Mouse (Mus musculus): ENCODE results near the gene Brdt. TPM values are rescaled to one million over a fixed set of nuclear protein-coding genes. Genes with fewer than 3 reads are reported as not detected.

Gene Brdt
- polyA plus RNA-seq, 1 experiment from 2014 or later: 2.1 TPM

DNA sequence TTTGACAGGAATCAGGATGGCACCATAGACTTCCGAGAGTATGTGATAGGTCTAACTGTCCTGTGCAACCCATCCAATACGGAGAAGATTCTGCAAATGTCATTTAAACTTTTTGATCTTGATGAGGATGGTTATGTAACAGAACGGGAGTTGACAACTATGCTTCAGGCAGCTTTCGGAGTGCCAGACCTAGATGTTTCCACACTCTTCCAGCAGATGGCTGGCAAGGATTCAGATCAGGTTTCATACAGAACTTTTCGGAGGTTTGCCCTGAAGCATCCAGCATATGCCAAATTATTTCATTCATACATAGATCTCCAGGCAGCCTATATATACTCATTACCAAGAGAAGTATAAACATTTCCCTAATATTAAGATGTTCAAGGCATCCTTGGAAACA, 103.0 kb downstream of the Brdt start:
- H3K4me3 ChIP-seq: no peak overlapping the region
- no peak overlapping the region for H3K27ac ChIP-seq
- H3K9ac ChIP-seq: no peak overlapping the region
- WGBS: 75% methylated on average over 5 of the region's 5 CpGs
- no peak overlapping the region for H3K4me2 ChIP-seq
- H3K27me3 ChIP-seq: no peaks in the 10 kb centered on the region
- peaks cover 7% of the 10 kb centered on the region; the same call in 1 of the 2 replicates for H3K4me1 ChIP-seq
- no peaks in the 10 kb centered on the region for H3K9me3 ChIP-seq
- ATAC-seq (ENCODE audit: borderline replicate concordance, extremely low read depth, low FRiP score, low TSS enrichment): no peak
- no peaks in the 10 kb centered on the region for H3K36me3 ChIP-seq

DNA sequence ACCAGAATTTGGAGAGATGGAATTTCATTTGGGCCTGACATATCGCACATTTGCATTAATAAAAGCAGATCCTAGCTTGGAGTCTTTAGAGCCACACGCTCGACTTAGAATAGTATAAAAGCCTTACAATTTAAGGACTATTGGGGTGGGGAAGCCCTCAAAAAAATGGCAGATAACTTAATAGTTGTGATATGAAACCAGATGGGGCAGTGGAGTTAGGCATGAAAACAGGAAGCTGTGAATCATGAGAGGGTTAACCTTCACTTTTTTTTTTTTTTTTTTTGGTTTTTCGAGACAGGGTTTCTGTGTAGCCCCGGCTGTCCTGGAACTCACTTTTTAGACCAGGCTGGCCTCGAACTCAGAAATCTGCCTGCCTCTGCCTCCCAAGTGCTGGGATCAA, 105.2 kb downstream of the Brdt start:
- Histone ChIP-seq H3K9me3 (no peaks in the 10 kb centered on the region), H3K27me3 (no peaks in the 10 kb centered on the region), H3K27ac (no peak overlapping the region), H3K4me1 (peaks cover 7% of the 10 kb centered on the region; the same call in 1 of the 2 replicates), H3K9ac (no peak overlapping the region), H3K4me3 (no peak overlapping the region), H3K4me2 (no peak overlapping the region), H3K36me3 (no peaks in the 10 kb centered on the region)
- ATAC-seq (ENCODE audit: borderline replicate concordance, extremely low read depth, low FRiP score, low TSS enrichment): no peak
- 85% methylated on average over 6 of the region's 6 CpGs for WGBS

Other genes with a start within 250 kb of the Brdt start
- gene Tgfbr3, start 41.5 kb upstream of the Brdt start, polyA plus RNA-seq (2015; fragmentation: Nextera tagmentation; extraction: Ambion mirVana): 20.0 and 22.2 TPM in 2 replicates
- 2.5 TPM in 2 replicates for gene Ephx4, start 71.6 kb downstream of the Brdt start, polyA plus RNA-seq (2015; fragmentation: Nextera tagmentation; extraction: Ambion mirVana)
- not detected in 2 replicates for gene Lpcat2b, start 100.4 kb downstream of the Brdt start, polyA plus RNA-seq (2015; fragmentation: Nextera tagmentation; extraction: Ambion mirVana)
- gene Btbd8, start 106.8 kb downstream of the Brdt start, polyA plus RNA-seq (2015; fragmentation: Nextera tagmentation; extraction: Ambion mirVana): 4.8 and 5.6 TPM in 2 replicates
- 0.30 and 0.36 TPM in 2 replicates for gene Gm42669, start 176.5 kb downstream of the Brdt start, polyA plus RNA-seq (2015; fragmentation: Nextera tagmentation; extraction: Ambion mirVana)
- gene 1700028K03Rik, start 203.6 kb downstream of the Brdt start, polyA plus RNA-seq (2015; fragmentation: Nextera tagmentation; extraction: Ambion mirVana): 0.05 TPM in 2 replicates